Mouse (Mus musculus) bone marrow macrophage, adult 2 months (primary cell): Measurements from ENCODE around the gene Retreg3.

Source experiments
- CTCF ChIP-seq: IDR thresholded peaks from 2 replicates; pipeline ENCODE4 v1.5.1; 2012; ENCODE audit warnings: low read depth, mild to moderate bottlenecking, low read length, moderate library complexity
- POLR2A ChIP-seq: IDR thresholded peaks from 2 replicates; pipeline ENCODE4 v1.6.1; 2012; ENCODE audit warnings: mild to moderate bottlenecking, low read depth, low read length, borderline replicate concordance

- TF ChIP-seq CTCF (no peak), POLR2A (no peak)
Measured at GRCm38 (mm10) chr11:101110708-101111107, 9.0 kb downstream of the Retreg3 start.
